Mouse (Mus musculus): ENCODE data around the gene Bcl7c. TPM values are rescaled to one million over a fixed set of nuclear protein-coding genes. Genes with fewer than 3 reads are reported as not detected.
"Not testable (repeated sequence)": the region's sequence is repeated elsewhere in the genome, so short reads cannot be mapped to it uniquely, and the experiment has no call there.

The Bcl7c gene
- polyA plus RNA-seq, 1 experiment from 2014 or later, result 42.2 TPM

DNA sequence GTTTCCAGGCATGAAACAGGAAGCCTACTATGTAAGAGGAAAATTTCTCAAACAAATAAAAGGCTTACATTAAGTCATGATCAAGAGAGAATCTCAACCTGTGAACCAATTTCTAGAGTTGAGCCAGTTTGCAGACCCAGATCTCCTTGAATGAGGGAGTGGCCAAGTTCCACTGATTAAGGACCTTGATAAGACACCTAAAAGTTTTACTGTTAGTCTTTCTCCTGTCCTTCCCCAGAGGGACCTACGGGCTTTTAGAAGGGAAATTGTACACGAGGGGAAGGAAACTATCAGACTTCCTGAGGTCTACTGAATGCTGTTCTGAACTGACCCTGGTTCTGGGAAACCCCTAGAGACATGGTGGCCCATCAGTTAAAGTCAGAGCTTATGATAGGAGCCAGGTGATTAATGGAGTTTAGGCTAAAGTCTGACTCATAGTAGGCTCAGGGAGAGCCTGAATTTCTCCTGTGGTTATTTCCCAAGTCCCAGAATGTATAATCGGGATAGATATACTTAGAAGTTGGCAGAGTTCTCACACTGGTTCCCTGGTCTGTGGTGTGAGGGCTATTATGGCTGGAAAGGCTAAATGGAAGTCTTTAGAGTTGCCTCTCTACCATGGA lies 7.9 kb downstream of the Bcl7c start:
- no peaks in the 10 kb centered on the region for H3K4me1 ChIP-seq (replicated peaks; ENCODE audit: control insufficient read depth, insufficient read depth)
- no peak overlapping the region for H3K4me3 ChIP-seq (ENCODE audit: low read depth, low read length)
- DNase-seq (ENCODE audit: low spot score), result no peak
- no peaks in the 10 kb centered on the region for H3K9me3 ChIP-seq (ENCODE audit: control insufficient read depth, low read length)
- H3K36me3 ChIP-seq (ENCODE audit: control insufficient read depth, insufficient read depth, low read length), result peaks cover 4% of the 10 kb centered on the region; the same call in 1 of the 2 replicates
- peak overlapping the region; percentile 4; the same call in 1 of the 2 replicates for H3K27ac ChIP-seq (replicated peaks)
- H3K4me2 ChIP-seq (replicated peaks; ENCODE audit: low read depth), result no peak overlapping the region
- no peaks in the 10 kb centered on the region for H3K27me3 ChIP-seq (ENCODE audit: control insufficient read depth, insufficient read depth, low read length)
- no peak overlapping the region for H3K9ac ChIP-seq (ENCODE audit: low read length)
- TF ChIP-seq EP300 (optimal IDR thresholded peaks at IDR 0.05), result no peak
- no peak for TF ChIP-seq CTCF (IDR thresholded peaks at IDR 0.05; ENCODE audit: low read depth)
- 45% methylated on average over 3 of the region's 3 CpGs for WGBS
- no peak for ATAC-seq (ENCODE audit: low FRiP score, low TSS enrichment)

DNA sequence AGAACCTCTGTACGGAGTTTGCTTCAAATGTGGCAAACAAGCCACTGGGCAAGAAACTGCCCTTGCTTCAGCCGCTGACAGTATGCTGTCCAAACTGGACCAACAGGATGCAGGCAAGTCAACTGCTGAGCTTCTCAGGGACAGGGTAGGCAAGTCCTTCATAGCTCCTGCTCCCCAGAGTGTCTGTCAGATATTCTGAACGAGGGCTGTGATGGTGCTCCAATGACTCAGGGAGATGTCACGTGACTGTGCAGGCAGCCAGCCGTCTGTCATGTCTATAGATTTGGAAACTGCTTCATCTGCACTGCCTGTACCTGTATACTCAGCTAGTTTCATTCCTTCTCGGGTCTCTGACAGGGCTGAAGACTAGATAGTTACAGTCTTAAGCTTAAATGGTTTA lies 9.7 kb downstream of the Bcl7c start:
- TF ChIP-seq EP300 (optimal IDR thresholded peaks at IDR 0.05) (no peak), CTCF (IDR thresholded peaks at IDR 0.05; ENCODE audit: low read depth) (no peak)

DNA sequence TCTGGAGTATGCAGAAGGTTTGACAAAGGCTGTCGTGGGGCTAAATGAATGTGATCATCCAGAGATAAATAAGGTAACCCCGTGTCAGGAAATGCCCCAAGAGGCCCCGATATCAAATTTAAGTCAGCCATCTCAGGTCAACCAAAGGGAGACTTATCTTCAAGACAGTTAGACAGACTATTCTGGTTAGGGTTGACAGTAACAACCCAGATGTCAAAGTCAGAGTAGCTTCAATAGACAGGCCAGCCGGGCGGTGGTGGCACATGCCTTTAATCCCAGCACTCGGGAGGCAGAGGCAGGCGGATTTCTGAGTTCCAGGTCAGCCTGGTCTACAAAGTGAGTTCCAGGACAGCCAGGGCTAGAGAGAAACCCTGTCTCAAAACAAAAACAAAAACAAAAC lies 15.0 kb downstream of the Bcl7c start:
- H3K36me3 ChIP-seq (ENCODE audit: control insufficient read depth, insufficient read depth, low read length); H3K27ac ChIP-seq (replicated peaks); H3K9me3 ChIP-seq (ENCODE audit: control insufficient read depth, low read length); H3K4me1 ChIP-seq (replicated peaks; ENCODE audit: control insufficient read depth, insufficient read depth); H3K4me3 ChIP-seq (ENCODE audit: low read depth, low read length); H3K4me2 ChIP-seq (replicated peaks; ENCODE audit: low read depth); H3K27me3 ChIP-seq (ENCODE audit: control insufficient read depth, insufficient read depth, low read length); H3K9ac ChIP-seq (ENCODE audit: low read length); DNase-seq (ENCODE audit: low spot score); ATAC-seq (ENCODE audit: low FRiP score, low TSS enrichment): not testable (repeated sequence)
- WGBS, result 84% methylated on average over 7 of the region's 7 CpGs

More for the DNA sequence above, 9.7 kb downstream of the Bcl7c start:
- peaks cover 4% of the 10 kb centered on the region; the same call in 1 of the 2 replicates for H3K36me3 ChIP-seq (ENCODE audit: control insufficient read depth, insufficient read depth, low read length)
- WGBS, result 70% methylated on average over 6 of the region's 6 CpGs
- H3K27me3 ChIP-seq (ENCODE audit: control insufficient read depth, insufficient read depth, low read length), result no peaks in the 10 kb centered on the region
- no peak overlapping the region for H3K4me3 ChIP-seq (ENCODE audit: low read depth, low read length)
- peak overlapping the region; percentile 30; the same call in 1 of the 2 replicates for H3K27ac ChIP-seq (replicated peaks)
- no peaks in the 10 kb centered on the region for H3K4me1 ChIP-seq (replicated peaks; ENCODE audit: control insufficient read depth, insufficient read depth)
- no peaks in the 10 kb centered on the region for H3K9me3 ChIP-seq (ENCODE audit: control insufficient read depth, low read length)
- DNase-seq (ENCODE audit: low spot score), result no peak
- H3K9ac ChIP-seq (ENCODE audit: low read length), result no peak overlapping the region
- H3K4me2 ChIP-seq (replicated peaks; ENCODE audit: low read depth), result no peak overlapping the region
- ATAC-seq (ENCODE audit: low FRiP score, low TSS enrichment), result no peak

DNA sequence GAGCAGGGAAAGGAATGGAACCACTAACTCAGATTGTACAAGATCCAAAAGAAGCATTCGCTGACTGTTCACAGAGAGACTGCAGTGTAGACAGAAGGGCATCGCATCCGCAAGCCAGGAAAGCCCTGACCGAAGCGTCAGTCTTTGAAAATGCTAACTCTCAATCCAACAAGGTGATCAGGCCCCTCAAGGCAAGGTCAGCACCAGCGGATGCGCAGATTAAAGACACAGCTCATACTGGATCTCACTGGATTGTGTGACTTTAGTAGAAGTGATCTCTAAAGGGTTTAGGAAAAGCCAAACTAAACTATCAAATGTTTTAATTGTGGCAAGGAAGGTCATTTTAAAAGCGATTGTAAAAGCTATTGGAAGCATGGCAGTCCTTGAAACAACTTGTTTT lies 15.4 kb downstream of the Bcl7c start:
- DNase-seq (ENCODE audit: low spot score) (no peak), ATAC-seq (ENCODE audit: low FRiP score, low TSS enrichment) (no peak)
- Histone ChIP-seq H3K9ac (ENCODE audit: low read length) (no peak overlapping the region), H3K9me3 (ENCODE audit: control insufficient read depth, low read length) (no peaks in the 10 kb centered on the region), H3K36me3 (ENCODE audit: control insufficient read depth, insufficient read depth, low read length) (peaks cover 4% of the 10 kb centered on the region; the same call in 1 of the 2 replicates), H3K4me3 (ENCODE audit: low read depth, low read length) (no peak overlapping the region), H3K4me2 (replicated peaks; ENCODE audit: low read depth) (no peak overlapping the region), H3K27ac (replicated peaks) (no peak overlapping the region), H3K4me1 (replicated peaks; ENCODE audit: control insufficient read depth, insufficient read depth) (0 out of 2 replicates have a peak, but pooled peaks cover 2% of the 10 kb centered on the region), H3K27me3 (ENCODE audit: control insufficient read depth, insufficient read depth, low read length) (no peaks in the 10 kb centered on the region)
- WGBS, result 93% methylated on average over 8 of the region's 8 CpGs
- no peak for TF ChIP-seq EP300 (optimal IDR thresholded peaks at IDR 0.05)
- TF ChIP-seq CTCF (IDR thresholded peaks at IDR 0.05; ENCODE audit: low read depth), result no peak

DNA sequence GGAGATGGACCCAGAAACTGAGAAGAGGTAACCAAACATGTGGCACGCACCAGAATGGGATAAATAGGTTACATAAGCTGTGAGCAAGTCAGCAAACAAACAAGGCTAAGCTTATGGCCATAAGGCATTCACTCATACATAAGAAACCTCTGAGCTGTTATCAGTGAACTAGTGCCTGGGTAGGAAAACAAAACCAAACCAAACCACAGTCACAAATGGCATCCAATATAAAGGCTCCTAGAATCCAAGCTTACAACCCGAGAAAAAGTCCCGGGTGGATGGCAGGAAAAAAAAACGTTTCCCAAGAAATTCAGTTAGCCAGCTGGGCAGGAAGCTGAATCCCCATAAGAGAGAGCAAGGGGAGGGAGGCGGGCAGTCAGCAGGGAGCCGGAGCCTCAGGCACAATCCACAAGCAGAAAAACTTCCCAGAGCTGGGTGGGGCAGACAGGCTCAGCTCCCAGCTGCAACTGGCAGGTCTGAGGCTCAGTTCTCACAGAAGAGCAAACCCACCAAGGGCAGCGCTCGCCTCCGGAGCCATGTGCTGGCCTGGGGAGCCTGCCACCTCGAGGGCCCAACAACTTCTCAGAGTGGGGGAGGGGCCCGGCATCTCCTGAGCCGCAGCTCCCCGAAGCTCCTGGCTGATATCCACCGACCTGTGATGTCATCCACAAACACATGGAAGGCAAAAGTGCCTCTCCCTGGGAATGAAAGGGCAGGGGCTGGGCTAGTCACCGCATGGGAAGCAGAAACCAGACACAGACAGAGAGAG lies 17.3 kb downstream of the Bcl7c start:
- ATAC-seq (ENCODE audit: low FRiP score, low TSS enrichment), result peak; percentile 89
- Histone ChIP-seq H3K36me3 (ENCODE audit: control insufficient read depth, insufficient read depth, low read length) (peaks cover 4% of the 10 kb centered on the region; the same call in 1 of the 2 replicates), H3K9me3 (ENCODE audit: control insufficient read depth, low read length) (no peaks in the 10 kb centered on the region), H3K27me3 (ENCODE audit: control insufficient read depth, insufficient read depth, low read length) (no peaks in the 10 kb centered on the region), H3K4me2 (replicated peaks; ENCODE audit: low read depth) (peak overlapping the region; percentile 57), H3K4me1 (replicated peaks; ENCODE audit: control insufficient read depth, insufficient read depth) (0 out of 2 replicates have a peak, but pooled peaks cover 2% of the 10 kb centered on the region), H3K27ac (replicated peaks) (peak overlapping the region; percentile 91), H3K9ac (ENCODE audit: low read length) (peak overlapping the region; percentile 62), H3K4me3 (ENCODE audit: low read depth, low read length) (peak overlapping the region; percentile 31)
- WGBS, result 5% methylated on average over 15 of the region's 15 CpGs
- DNase-seq (ENCODE audit: low spot score), result peak; percentile 82
- no peak for TF ChIP-seq EP300 (optimal IDR thresholded peaks at IDR 0.05)
